Mouse (Mus musculus) C2C12 (cell line): ENCODE results near the gene Rrp12.

ENCODE experiments used
- CTCF ChIP-seq: IDR thresholded peaks from one replicate; pipeline ENCODE4 v1.5.1; 2011; ENCODE audit not compliant: control insufficient read depth, insufficient read depth, insufficient read length
- MAX ChIP-seq: IDR thresholded peaks from one replicate; pipeline ENCODE4 v1.6.1; 2011; ENCODE audit warnings: mild to moderate bottlenecking, control low read depth
- MYOD1 ChIP-seq: IDR thresholded peaks from one replicate; pipeline ENCODE4 v1.6.1; 2011; ENCODE audit warnings: low read depth; ENCODE audit not compliant: control insufficient read depth, insufficient read length
- USF1 ChIP-seq: IDR thresholded peaks from one replicate; pipeline ENCODE4 v1.6.1; 2011; ENCODE audit warnings: low read depth, mild to moderate bottlenecking, control low read depth, moderate library complexity

DNA sequence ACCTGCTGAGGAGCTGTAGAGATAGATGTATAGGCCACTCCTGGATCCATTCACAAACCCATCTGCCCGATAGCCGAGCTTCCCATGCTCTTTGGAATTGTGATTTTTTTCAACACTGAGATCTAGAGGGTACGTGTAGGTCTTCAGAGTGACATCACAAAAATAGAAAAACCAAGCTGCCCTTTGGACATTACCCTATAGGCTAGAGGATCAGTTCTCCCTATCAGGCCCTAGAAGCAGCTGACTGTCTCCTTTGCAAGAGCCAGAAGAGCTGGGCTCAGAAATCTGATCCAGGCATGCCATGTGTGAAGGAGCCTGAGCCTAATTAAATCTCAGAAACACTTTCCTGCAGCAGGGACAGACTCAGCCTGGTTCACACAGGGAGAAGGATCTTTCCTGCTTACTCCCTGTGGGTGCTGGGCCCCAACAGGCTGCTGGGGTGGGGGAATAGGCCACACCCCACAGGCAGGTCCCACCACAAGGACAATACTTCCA is 38.1 kb downstream of the Rrp12 start:
- TF ChIP-seq CTCF (no peak), MAX (no peak), USF1 (no peak), MYOD1 (no peak)
